Mouse (Mus musculus): ENCODE measurements around the gene 4930486L24Rik.

- TF ChIP-seq CTCF (IDR thresholded peaks at IDR 0.05) (no peak), POLR2A (IDR thresholded peaks at IDR 0.05; ENCODE audit: insufficient read depth, low read depth, low read length) (no peak)
Measured at GRCm38 (mm10) chr13:60839353-60839902, 24.8 kb downstream of the 4930486L24Rik start.

Measured in heart, adult 2 months (tissue).